Mouse (Mus musculus): ENCODE measurements at regions not wholly inside any gene's neighbourhood (a gene's known extent, or its start where the extent isn't known, plus 50 kb on each side); places are given as distances from the start of the nearest gene placed in this dataset.

- no peak for DNase-seq (ENCODE audit: extremely low read depth, insufficient read length, low spot score)
Observed at GRCm38 (mm10) chr4:75130757-75131156, 147.3 kb downstream of the Dmac1 start.

GRCm38 (mm10) chr4:75115887-75116286 is 162.2 kb downstream of the Dmac1 start:
- no peak for DNase-seq (ENCODE audit: extremely low read depth, insufficient read length, low spot score)

GRCm38 (mm10) chr4:75115346-75115745 is 162.8 kb downstream of the Dmac1 start:
- DNase-seq (ENCODE audit: extremely low read depth, insufficient read length, low spot score): no peak

- DNase-seq (ENCODE audit: extremely low read depth, insufficient read length, low spot score): no peak
Observed at GRCm38 (mm10) chr4:75065782-75066181, 212.3 kb downstream of the Dmac1 start.

DNA sequence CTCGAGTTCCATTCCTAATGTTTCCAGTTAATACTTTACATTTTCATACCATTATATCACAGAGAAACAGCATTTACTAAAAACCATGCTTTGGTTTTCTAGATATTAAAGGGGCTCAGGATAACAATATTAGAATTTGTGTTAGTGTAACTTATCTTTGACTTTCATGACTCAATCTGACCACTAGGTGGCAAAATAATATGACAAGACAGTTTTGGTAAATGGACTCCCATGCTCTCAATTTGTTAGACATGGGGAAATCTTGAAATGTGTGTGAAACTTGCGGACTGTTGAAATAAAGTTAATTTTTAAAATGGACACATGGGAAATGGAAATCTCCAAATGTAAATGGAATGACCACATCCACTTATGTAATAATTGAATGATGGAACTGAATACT is 214.8 kb downstream of the Dmac1 start:
- peak; percentile 3 for DNase-seq (ENCODE audit: extremely low read depth, insufficient read length, low spot score)

GRCm38 (mm10) chr4:75043510-75043909 is 234.6 kb downstream of the Dmac1 start:
- no peak for DNase-seq (ENCODE audit: extremely low read depth, insufficient read length, low spot score)

GRCm38 (mm10) chr4:75042640-75043039 is 235.5 kb downstream of the Dmac1 start:
- no peak for DNase-seq (ENCODE audit: extremely low read depth, insufficient read length, low spot score)

DNA sequence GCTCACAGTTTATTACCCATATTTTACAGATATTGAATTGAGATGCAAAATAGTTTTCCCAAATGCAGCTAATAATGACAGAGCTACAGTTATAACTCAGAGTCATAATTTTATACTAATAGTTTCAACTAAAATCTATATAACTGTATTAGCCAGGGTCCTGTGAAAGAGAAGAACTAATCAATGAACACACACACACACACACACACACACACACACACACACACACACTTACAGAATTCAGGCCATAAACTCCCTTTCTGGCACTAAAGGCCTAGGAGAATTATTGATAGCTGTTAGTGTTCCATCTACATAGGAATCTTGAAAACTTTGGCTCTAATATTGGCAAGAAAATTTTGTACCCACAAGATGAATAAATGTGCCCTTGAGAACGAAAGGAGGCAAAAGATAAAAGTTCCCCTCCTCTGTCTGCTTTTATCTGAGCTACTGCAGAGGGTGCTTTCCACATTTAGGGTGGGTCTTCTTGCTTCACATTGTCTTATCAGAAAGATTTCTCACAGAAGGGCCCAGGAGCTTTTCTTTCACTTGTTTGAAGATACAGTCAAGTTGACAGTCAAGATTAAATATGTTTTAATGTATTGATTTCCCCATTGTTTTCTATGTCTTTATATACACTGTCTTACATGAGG is 236.1 kb downstream of the Dmac1 start:
- DNase-seq (ENCODE audit: extremely low read depth, insufficient read length, low spot score): no peak

Measured in 3134 (cell line).